ENCODE assay signal across 10 mouse cellular contexts in genomic region chr2:85224221-85225179, GRCm38 (mm10). TPM values are rescaled to one million over a fixed set of nuclear protein-coding genes. Genes with fewer than 3 reads are reported as not detected.
DNase-seq lines count a peak whose midpoint lies in the region; ATAC-seq and TF ChIP-seq lines count a peak whose summit lies in the region.
"Had no signal": no experiment of that assay in that cellular context is flagged by ENCODE, and none has a peak within 500 bp of the region (broad histone marks: within the 10 kb centered on the region; RNA-seq: fewer than 3 reads in every experiment).

No protein-coding gene starts in this region.

- H3K36me3 ChIP-seq in heart, embryonic 12.5 days, result no peaks in the 10 kb centered on the region
- H3K36me3 ChIP-seq in limb, embryonic 14.5 days (ENCODE audit: control insufficient read depth, insufficient read depth, low read length), result no peaks in the 10 kb centered on the region

- no peak for ATAC-seq in heart, embryonic 12.5 days (ENCODE audit: insufficient number of reproducible peaks, low FRiP score)
- ATAC-seq in limb, embryonic 14.5 days (ENCODE audit: low FRiP score, low read depth), result no peak
- ATAC-seq: CD4-positive, CD25-positive, alpha-beta regulatory T cell, adult 4 months had no signal

- H3K27ac ChIP-seq in heart, embryonic 12.5 days (ENCODE audit: poor library complexity, severe bottlenecking), result no peak overlapping the region
- no peak overlapping the region for H3K27ac ChIP-seq in limb, embryonic 14.5 days (replicated peaks; ENCODE audit: low read depth, low read length)

- peak overlapping the region; percentile 31 for H3K4me2 ChIP-seq in heart, embryonic 12.5 days
- peak overlapping the region; percentile 36 for H3K4me2 ChIP-seq in limb, embryonic 14.5 days (replicated peaks; ENCODE audit: low read depth, low read length, severe bottlenecking)

- no peak for DNase-seq in heart, adult 8-10 months (ENCODE audit: low spot score)
- DNase-seq in thymus, postnatal 4 days, result peak; percentile 9
- DNase-seq in thymus, postnatal 25 days, result no peak
- peak; percentile 7 for DNase-seq in limb, embryonic 14.5 days (ENCODE audit: low spot score)
- DNase-seq in yolk sac, embryonic 10.5 days (ENCODE audit: low spot score), result peak; percentile 37
- DNase-seq in spleen, adult 12 weeks (ENCODE audit: low spot score), result no peak
- DNase-seq in spleen, postnatal 4 days (ENCODE audit: low spot score in 2 of 2), result no peak
- DNase-seq: lung, adult 18-20 months had no signal

- 0 out of 2 replicates have a peak, but pooled peaks cover 5% of the 10 kb centered on the region for H3K4me1 ChIP-seq in heart, embryonic 12.5 days (replicated peaks)
- H3K4me1 ChIP-seq in limb, embryonic 14.5 days (ENCODE audit: control insufficient read depth, insufficient read depth, low read length), result 0 out of 2 replicates have a peak, but pooled peaks cover 8% of the 10 kb centered on the region

- H3K27me3 ChIP-seq in heart, embryonic 12.5 days (replicated peaks), result no peaks in the 10 kb centered on the region
- H3K27me3 ChIP-seq in limb, embryonic 14.5 days (ENCODE audit: control insufficient read depth, insufficient read depth, low read length), result no peaks in the 10 kb centered on the region

- no peak for TF ChIP-seq POLR2A in limb, embryonic 14.5 days (IDR thresholded peaks at IDR 0.05; ENCODE audit: borderline replicate concordance, extremely low read depth, insufficient read depth, insufficient read length)

- H3K4me3 ChIP-seq in heart, embryonic 12.5 days, result no peak overlapping the region
- no peak overlapping the region for H3K4me3 ChIP-seq in limb, embryonic 14.5 days (replicated peaks; ENCODE audit: low read length)

- H3K9ac ChIP-seq in heart, embryonic 12.5 days, result no peak overlapping the region
- H3K9ac ChIP-seq in limb, embryonic 14.5 days (ENCODE audit: low read depth, low read length, severe bottlenecking), result no peak overlapping the region

- WGBS in heart, embryonic 12.5 days, result 47% methylated on average over 17 of the region's 17 CpGs
- WGBS in limb, embryonic 14.5 days, result 39% methylated on average over 17 of the region's 17 CpGs

- H3K9me3 ChIP-seq in heart, embryonic 12.5 days (replicated peaks), result no peaks in the 10 kb centered on the region
- H3K9me3 ChIP-seq in limb, embryonic 14.5 days (ENCODE audit: control insufficient read depth, low read length), result no peaks in the 10 kb centered on the region

RNA-seq across cellular contexts. Expression of gene Lrrc55, which starts 27.5 kb away (rescaled TPM):
- polyA plus RNA-seq in heart, embryonic 12.5 days (2016; fragmentation: Nextera tagmentation; extraction: Ambion mirVana), result 0.18 and 0.22 TPM in 2 replicates
- 1 to 10 TPM in 3 of 4 experiments, under 1 TPM in 1; 0.84 to 2.4 (median 2.0) TPM for total RNA-seq in heart, adult 8-10 months (2022)
- polyA plus RNA-seq in limb, embryonic 14.5 days (2012; rRNA removed), result 1.3 and 1.7 TPM in 2 replicates
- 0.91 and 1.0 TPM in 2 replicates for polyA plus RNA-seq in limb, embryonic 14.5 days (2014; fragmentation: Nextera tagmentation; extraction: Ambion mirVana)
- polyA plus RNA-seq: CD4-positive, CD25-positive, alpha-beta regulatory T cell, adult 4 months had no signal

Comparison
In these comparisons a context has a peak if more than half of its experiments do, and no peak if none do; other contexts are left out.
1. DNase-seq: peak in thymus, postnatal 4 days (single experiment), limb, embryonic 14.5 days (single experiment) and yolk sac, embryonic 10.5 days (single experiment); none in heart, adult 8-10 months (single experiment), thymus, postnatal 25 days (single experiment), spleen, adult 12 weeks (single experiment) and spleen, postnatal 4 days (0 of 2).